Mouse (Mus musculus) liver, embryonic 16.5 days (tissue): ENCODE data around the gene Hnf1b. TPM values are rescaled to one million over a fixed set of nuclear protein-coding genes. Genes with fewer than 3 reads are reported as not detected.

Experiments used
- ATAC-seq: fragments of 200-750 bp; cut with Nextera tagmentation; 2 replicates; pipeline ENCODE4 v1.8.0; 2017; ENCODE audit warnings: low read depth, mild to moderate bottlenecking, moderate number of reproducible peaks, moderate library complexity
- H3K27ac ChIP-seq: fragments of 300-500 bp; sonication (generic); 2 replicates; pipeline ENCODE4 v1.5.1; 2014; ENCODE audit warnings: mild to moderate bottlenecking, low read length
- H3K27me3 ChIP-seq: fragments of 300-500 bp; sonication (generic); 2 replicates; pipeline ENCODE4 v1.6.1; 2014; ENCODE audit warnings: low read depth, low read length, mixed read lengths; ENCODE audit not compliant: control insufficient read depth, insufficient read depth
- H3K36me3 ChIP-seq: fragments of 300-500 bp; sonication (generic); 2 replicates; pipeline ENCODE4 v1.6.1; 2014; ENCODE audit warnings: mild to moderate bottlenecking; ENCODE audit not compliant: control insufficient read depth, insufficient read depth
- H3K4me1 ChIP-seq: fragments of 300-500 bp; sonication (generic); 2 replicates; pipeline ENCODE4 v1.6.1; 2014; ENCODE audit warnings: low read depth, low read length, mixed read lengths; ENCODE audit not compliant: control insufficient read depth
- H3K4me2 ChIP-seq: fragments of 300-500 bp; sonication (generic); 2 replicates; pipeline ENCODE4 v1.6.1; 2014; ENCODE audit warnings: low read depth, low read length, mixed read lengths
- H3K4me3 ChIP-seq: fragments of 300-500 bp; sonication (generic); 2 replicates; pipeline ENCODE4 v1.5.1; 2014; ENCODE audit warnings: low read depth, mild to moderate bottlenecking, low read length
- H3K9ac ChIP-seq: fragments of 300-500 bp; sonication (generic); 2 replicates; pipeline ENCODE4 v1.6.1; 2014; ENCODE audit warnings: low read depth, low read length
- H3K9me3 ChIP-seq: fragments of 300-500 bp; sonication (generic); replicated peaks from 2 replicates; pipeline ENCODE4 v1.6.1; 2016; ENCODE audit warnings: low read length; ENCODE audit not compliant: control insufficient read depth
- WGBS: fragments of 180-500 bp; shearing (Covaris S2); extraction: QIAGEN DNeasy Blood & Tissue Kit; methylation state at CpG from one replicate; pipeline ENCODE4 v1.1.7; 2014; ENCODE audit not compliant: insufficient replicate concordance; 5-methylcytosine and 5-hydroxymethylcytosine counted together
- polyA plus RNA-seq: library from polyadenylated mRNA; unstranded; fragments of >200 nt; fragmentation: Nextera tagmentation; extraction: Ambion mirVana; gene quantifications from 2 replicates; pipeline ENCODE4 v1.2.1, GENCODE M21; 2015

Hnf1b gene
- polyA plus RNA-seq, 1 experiment from 2014 or later = 5.9 TPM

- Histone ChIP-seq H3K36me3 (no peaks in the 10 kb centered on the region), H3K4me1 (no peaks in the 10 kb centered on the region; the same call in 1 of the 2 replicates), H3K27me3 (no peaks in the 10 kb centered on the region), H3K27ac (peak overlapping the region; percentile 46; the same call in 1 of the 2 replicates), H3K4me3 (no peak overlapping the region), H3K9ac (no peak overlapping the region), H3K9me3 (no peaks in the 10 kb centered on the region), H3K4me2 (no peak overlapping the region)
- peak; percentile 61; the same call in 1 of the 2 replicates for ATAC-seq
- WGBS = 60% methylated on average over 16 of the region's 16 CpGs
Measured at GRCm38 (mm10) chr11:83896430-83897410, 46.9 kb downstream of the Hnf1b start.

DNA sequence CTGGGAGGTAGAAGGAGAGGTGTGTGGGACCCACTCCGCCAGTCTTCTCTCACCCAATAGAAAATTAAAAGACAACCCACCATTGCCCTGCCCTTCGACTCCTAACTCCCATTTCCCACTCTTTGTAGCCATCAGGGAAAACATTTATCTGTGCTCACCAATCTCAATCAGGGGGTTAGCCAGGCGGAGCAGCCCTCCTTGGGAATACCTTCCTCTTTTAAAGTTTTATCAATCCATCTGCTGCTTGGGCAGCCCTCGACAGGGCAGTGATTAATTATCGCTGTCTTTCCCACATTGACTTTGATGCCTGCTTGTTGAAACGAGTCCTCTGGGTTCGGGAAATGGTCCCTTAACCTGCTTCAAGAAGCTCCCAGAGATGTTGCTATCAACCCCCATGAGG, 47.7 kb downstream of the Hnf1b start:
- Histone ChIP-seq H3K4me3 (no peak overlapping the region), H3K4me2 (no peak overlapping the region), H3K27me3 (no peaks in the 10 kb centered on the region), H3K27ac (no peak overlapping the region), H3K9me3 (no peaks in the 10 kb centered on the region), H3K9ac (no peak overlapping the region), H3K4me1 (no peaks in the 10 kb centered on the region; the same call in 1 of the 2 replicates), H3K36me3 (no peaks in the 10 kb centered on the region)
- WGBS = 43% methylated on average over 7 of the region's 7 CpGs
- no peak for ATAC-seq

- Histone ChIP-seq H3K36me3 (no peaks in the 10 kb centered on the region), H3K27ac (no peak overlapping the region), H3K9ac (no peak overlapping the region), H3K4me1 (no peaks in the 10 kb centered on the region; the same call in 1 of the 2 replicates), H3K4me3 (no peak overlapping the region), H3K9me3 (no peaks in the 10 kb centered on the region), H3K4me2 (no peak overlapping the region), H3K27me3 (no peaks in the 10 kb centered on the region)
- WGBS = 50% methylated on average over 3 of the region's 3 CpGs
- ATAC-seq = no peak
Measured at GRCm38 (mm10) chr11:83902812-83903211, 52.9 kb downstream of the Hnf1b start.

DNA sequence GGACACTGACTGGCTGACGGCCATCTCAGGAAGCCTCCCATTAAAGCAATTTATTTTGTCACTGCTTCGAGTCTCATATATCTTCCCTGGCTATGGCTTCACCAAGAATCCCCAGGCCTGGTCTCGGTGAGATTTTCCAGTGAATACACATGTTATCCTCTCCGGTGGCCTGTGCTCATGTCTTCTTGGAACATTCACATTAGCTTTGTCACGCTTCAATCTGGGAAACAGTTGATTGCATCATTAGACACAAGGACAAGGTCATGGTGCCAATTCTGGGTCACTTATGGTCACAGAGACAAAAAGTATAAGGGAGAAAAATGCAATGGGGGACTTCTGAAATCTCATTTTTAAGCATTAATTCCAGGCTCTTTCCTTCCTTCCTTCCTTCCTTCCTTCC, 55.9 kb downstream of the Hnf1b start:
- Histone ChIP-seq H3K4me1 (no peaks in the 10 kb centered on the region; the same call in 1 of the 2 replicates), H3K4me3 (no peak overlapping the region), H3K9me3 (no peaks in the 10 kb centered on the region), H3K9ac (no peak overlapping the region), H3K36me3 (no peaks in the 10 kb centered on the region), H3K4me2 (no peak overlapping the region), H3K27ac (no peak overlapping the region), H3K27me3 (no peaks in the 10 kb centered on the region)
- peak; percentile 54 for ATAC-seq
- 42% methylated on average over 5 of the region's 5 CpGs for WGBS

GRCm38 (mm10) chr11:83908376-83908775, 58.5 kb downstream of the Hnf1b start:
- Histone ChIP-seq H3K36me3 (no peaks in the 10 kb centered on the region), H3K4me1 (no peaks in the 10 kb centered on the region; the same call in 1 of the 2 replicates), H3K9me3 (no peaks in the 10 kb centered on the region), H3K4me2 (no peak overlapping the region), H3K27ac (no peak overlapping the region), H3K27me3 (no peaks in the 10 kb centered on the region), H3K4me3 (no peak overlapping the region), H3K9ac (no peak overlapping the region)
- ATAC-seq = peak; percentile 63
- 44% methylated on average over 7 of the region's 7 CpGs for WGBS

- no peaks in the 10 kb centered on the region for H3K36me3 ChIP-seq
- no peaks in the 10 kb centered on the region for H3K27me3 ChIP-seq
- no peaks in the 10 kb centered on the region for H3K4me1 ChIP-seq
- WGBS = 18% methylated on average over 8 of the region's 8 CpGs
- no peaks in the 10 kb centered on the region for H3K9me3 ChIP-seq
- peak overlapping the region; percentile 29; the same call in 1 of the 2 replicates for H3K27ac ChIP-seq
- H3K9ac ChIP-seq = no peak overlapping the region
- ATAC-seq = peak; percentile 71
- H3K4me2 ChIP-seq = no peak overlapping the region
- H3K4me3 ChIP-seq = no peak overlapping the region
Measured at GRCm38 (mm10) chr11:83913824-83914311, 64.0 kb downstream of the Hnf1b start.

GRCm38 (mm10) chr11:83914501-83914900, 64.6 kb downstream of the Hnf1b start:
- no peaks in the 10 kb centered on the region for H3K27me3 ChIP-seq
- H3K9ac ChIP-seq = no peak overlapping the region
- H3K9me3 ChIP-seq = no peaks in the 10 kb centered on the region
- no peak overlapping the region for H3K4me2 ChIP-seq
- peak overlapping the region; percentile 29 for H3K27ac ChIP-seq
- 50% methylated on average over 4 of the region's 4 CpGs for WGBS
- H3K36me3 ChIP-seq = no peaks in the 10 kb centered on the region
- peak; percentile 61; the same call in 1 of the 2 replicates for ATAC-seq
- H3K4me3 ChIP-seq = no peak overlapping the region
- H3K4me1 ChIP-seq = no peaks in the 10 kb centered on the region

DNA sequence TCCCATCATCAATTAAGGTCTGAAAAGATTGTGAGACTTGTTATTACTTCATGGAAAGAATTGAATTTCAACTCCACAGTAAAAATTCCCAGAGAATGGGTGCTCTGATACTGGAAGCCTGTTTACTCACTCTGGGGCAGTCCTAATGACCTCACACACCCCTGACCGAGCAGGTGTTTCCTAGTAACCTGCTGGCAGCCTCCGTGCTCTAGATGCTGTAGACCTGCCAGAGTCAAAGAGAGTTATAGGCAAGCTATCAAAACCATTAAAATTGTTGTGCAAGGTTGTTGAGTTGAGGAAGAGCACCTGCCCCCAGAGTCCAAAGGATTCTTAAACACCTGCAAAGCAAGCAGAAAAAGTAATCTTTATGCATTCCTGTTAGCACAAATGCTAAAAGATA, 72.7 kb downstream of the Hnf1b start:
- no peak overlapping the region for H3K4me3 ChIP-seq
- no peak overlapping the region for H3K4me2 ChIP-seq
- ATAC-seq = peak; percentile 41; the same call in 1 of the 2 replicates
- H3K27ac ChIP-seq = no peak overlapping the region
- no peaks in the 10 kb centered on the region for H3K27me3 ChIP-seq
- H3K36me3 ChIP-seq = no peaks in the 10 kb centered on the region
- 43% methylated on average over 2 of the region's 2 CpGs for WGBS
- no peaks in the 10 kb centered on the region for H3K4me1 ChIP-seq
- H3K9ac ChIP-seq = no peak overlapping the region
- no peaks in the 10 kb centered on the region for H3K9me3 ChIP-seq

DNA sequence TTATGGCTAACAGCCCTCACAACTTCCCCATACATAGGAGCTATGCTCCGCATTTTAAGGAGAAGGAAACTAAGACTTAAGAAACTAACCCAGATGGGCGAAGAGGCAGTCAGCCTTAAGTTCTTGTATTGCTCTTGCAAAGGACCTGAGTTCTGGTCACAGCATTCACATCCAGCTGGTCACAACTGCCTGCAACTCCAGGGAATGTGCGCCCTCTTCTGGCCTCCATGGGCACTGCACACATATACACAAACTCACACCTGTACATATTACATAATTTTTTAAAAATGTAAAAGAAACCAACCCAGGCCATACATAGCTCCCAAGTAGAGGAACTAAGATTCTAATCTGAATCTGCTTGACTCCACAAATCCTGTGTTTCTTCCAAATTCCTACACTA, 77.2 kb downstream of the Hnf1b start:
- whole genome bisulfite sequencing = 36% methylated on average over 3 of the region's 3 CpGs
- no peak for ATAC-seq

More for the DNA sequence above, 77.2 kb downstream of the Hnf1b start:
- no peak overlapping the region for H3K9ac ChIP-seq
- H3K4me2 ChIP-seq = no peak overlapping the region
- H3K27ac ChIP-seq = no peak overlapping the region
- no peaks in the 10 kb centered on the region for H3K9me3 ChIP-seq
- H3K4me1 ChIP-seq = no peaks in the 10 kb centered on the region
- no peak overlapping the region for H3K4me3 ChIP-seq
- H3K27me3 ChIP-seq = no peaks in the 10 kb centered on the region
- H3K36me3 ChIP-seq = no peaks in the 10 kb centered on the region
